Mouse (Mus musculus): ENCODE measurements around the gene Arhgef7.

- TF ChIP-seq CTCF (IDR thresholded peaks at IDR 0.05; ENCODE audit: extremely low read depth, insufficient read length, insufficient replicate concordance, low read depth, low read length): no peak
- no peak for TF ChIP-seq POLR2A (IDR thresholded peaks at IDR 0.05; ENCODE audit: low read depth, low read length)
These were observed 44.1 kb downstream of the Arhgef7 start for GRCm38 (mm10) chr8:11771608-11772007.

Data from small intestine, adult 2 months (tissue).